Mouse (Mus musculus) layer of hippocampus, postnatal 10 days (tissue): ENCODE measurements around the gene Cfi. TPM values are rescaled to one million over a fixed set of nuclear protein-coding genes. Genes with fewer than 3 reads are reported as not detected.

Experiments
- DNase-seq, 2 experiments: peaks; one replicate each; pipeline ENCODE4 v3.0.0; 2021; ENCODE audit warnings: low spot score in 2 of 2
- long read RNA-seq: library from polyadenylated mRNA; stranded (forward); transcript quantifications from one replicate; pipeline ENCODE4 v2.0.0, GENCODE M21; 2023
- total RNA-seq, 2 experiments: library from RNA; stranded (reverse); gene quantifications; 2 replicates each; pipeline ENCODE4 v1.2.3; 2021

Gene Cfi
- total RNA-seq: under 1 TPM in 1 of 2 experiments, not detected in 1; 0.32 TPM
- long read RNA-seq: 0 reads

- DNase-seq: no peak
Observed at GRCm38 (mm10) chr3:129835388-129835934, at the start of gene Cfi. Cfi (plus strand) TSS chr3:129835884.

- DNase-seq: no peak
Observed at GRCm38 (mm10) chr3:129793801-129794200, 41.9 kb upstream of the Cfi start.

- DNase-seq: no peak
Observed at GRCm38 (mm10) chr3:129797341-129797740, 38.3 kb upstream of the Cfi start.

GRCm38 (mm10) chr3:129798551-129798950, 37.1 kb upstream of the Cfi start:
- DNase-seq: no peak

- no peak for DNase-seq
Observed at GRCm38 (mm10) chr3:129799011-129799410, 36.7 kb upstream of the Cfi start.

GRCm38 (mm10) chr3:129803765-129804164, 31.9 kb upstream of the Cfi start, which contains the start of gene Lrit3:
Lrit3 (minus strand) TSS chr3:129804030.
- DNase-seq: no peak

- no peak for DNase-seq
Observed at GRCm38 (mm10) chr3:129820847-129821246, 14.8 kb upstream of the Cfi start.

GRCm38 (mm10) chr3:129821736-129822135, 13.9 kb upstream of the Cfi start:
- no peak for DNase-seq

- no peak for DNase-seq
Observed at GRCm38 (mm10) chr3:129822206-129822775, 13.4 kb upstream of the Cfi start, which contains the start of gene Rrh. Rrh (minus strand) TSS chr3:129822587.

GRCm38 (mm10) chr3:129823293-129823692, 12.4 kb upstream of the Cfi start:
- DNase-seq: no peak

GRCm38 (mm10) chr3:129824146-129824545, 11.5 kb upstream of the Cfi start:
- DNase-seq: no peak

GRCm38 (mm10) chr3:129824891-129825290, 10.8 kb upstream of the Cfi start:
- DNase-seq: no peak

GRCm38 (mm10) chr3:129826691-129827090, 9.0 kb upstream of the Cfi start:
- DNase-seq: no peak

GRCm38 (mm10) chr3:129827691-129828090, 8.0 kb upstream of the Cfi start:
- DNase-seq: no peak

- DNase-seq: no peak
Observed at GRCm38 (mm10) chr3:129830626-129831025, 5.1 kb upstream of the Cfi start.

GRCm38 (mm10) chr3:129831035-129831568, 4.6 kb upstream of the Cfi start, which contains the start of gene Gar1:
Gar1 (minus strand) TSS chr3:129831396.
- peak; percentile 93 to 94 for DNase-seq

GRCm38 (mm10) chr3:129836051-129836697, 490 bp downstream of the Cfi start:
- DNase-seq: no peak

GRCm38 (mm10) chr3:129836965-129837364, 1.3 kb downstream of the Cfi start:
- DNase-seq: no peak

GRCm38 (mm10) chr3:129838017-129838416, 2.3 kb downstream of the Cfi start:
- no peak for DNase-seq

- no peak for DNase-seq
Observed at GRCm38 (mm10) chr3:129845868-129846267, 10.2 kb downstream of the Cfi start.

- no peak for DNase-seq
Observed at GRCm38 (mm10) chr3:129846846-129847245, 11.2 kb downstream of the Cfi start.

- no peak for DNase-seq
Observed at GRCm38 (mm10) chr3:129862592-129862991, 26.9 kb downstream of the Cfi start.
